Mouse (Mus musculus) heart, postnatal 25 days (tissue): ENCODE results near the gene Atp4a. TPM values are rescaled to one million over a fixed set of nuclear protein-coding genes. Genes with fewer than 3 reads are reported as not detected.

Source experiments
- total RNA-seq, 2 experiments: library from RNA; stranded (reverse); gene quantifications; 2 replicates each; pipeline ENCODE4 v1.2.3; 2021

Gene Atp4a
- total RNA-seq, 2 experiments from 2014 or later = not detected

Other genes starting within 250 kb of the Atp4a start
- gene Prodh2, start 218.6 kb upstream of the Atp4a start, total RNA-seq = not detected
- gene Arhgap33, start 177.1 kb upstream of the Atp4a start, total RNA-seq = 1 to 10 TPM in 1 of 2 experiments, under 1 TPM in 1; 0.81 to 1.1 TPM
- 100 to 1,000 TPM; 720 to 731 TPM for gene Hspb6, start 160.0 kb upstream of the Atp4a start, total RNA-seq
- gene Proser3, start 159.9 kb upstream of the Atp4a start, total RNA-seq = 1 to 10 TPM; 4.5 to 4.7 TPM
- 10 to 100 TPM; 15.1 to 15.5 TPM for gene Lin37, start 152.4 kb upstream of the Atp4a start, total RNA-seq
- 10 to 100 TPM; 63.7 to 66.4 TPM for gene U2af1l4, start 148.9 kb upstream of the Atp4a start, total RNA-seq
- 1 to 10 TPM; 1.4 to 1.9 TPM for gene Gm49396, start 148.9 kb upstream of the Atp4a start, total RNA-seq
- gene Psenen, start 148.6 kb upstream of the Atp4a start, total RNA-seq = 10 to 100 TPM; 61.2 to 70.3 TPM
- 1 to 10 TPM; 1.3 to 1.6 TPM for gene Igflr1, start 146.8 kb upstream of the Atp4a start, total RNA-seq
- gene Kmt2b, start 123.5 kb upstream of the Atp4a start, total RNA-seq = 10 to 100 TPM; 17.5 to 22.7 TPM
- not detected for gene Zbtb32, start 113.3 kb upstream of the Atp4a start, total RNA-seq
- under 1 TPM in 1 of 2 experiments, not detected in 1; 0.52 TPM for gene Upk1a, start 99.4 kb upstream of the Atp4a start, total RNA-seq
- gene Cox6b1, start 86.1 kb upstream of the Atp4a start, total RNA-seq = 1,000 to 10,000 TPM; 4,579 to 4,828 TPM
- gene Etv2, start 76.4 kb upstream of the Atp4a start, total RNA-seq = not detected
- gene Rbm42, start 61.9 kb upstream of the Atp4a start, total RNA-seq = 10 to 100 TPM; 49.9 to 53.9 TPM
- gene Haus5, start 47.2 kb upstream of the Atp4a start, total RNA-seq = 1 to 10 TPM; 4.3 TPM
- gene Pmis2, start 40.6 kb upstream of the Atp4a start, total RNA-seq = under 1 TPM in 1 of 2 experiments, not detected in 1; 0.65 TPM
- not detected for gene 2200002J24Rik, start 13.3 kb upstream of the Atp4a start, total RNA-seq
- gene Tmem147, start 17.3 kb downstream of the Atp4a start, total RNA-seq = 100 to 1,000 TPM; 269 to 278 TPM
- not detected for gene Gapdhs, start 31.5 kb downstream of the Atp4a start, total RNA-seq
- 1 to 10 TPM; 2.3 to 5.5 TPM for gene Sbsn, start 39.3 kb downstream of the Atp4a start, total RNA-seq
- 1 to 10 TPM; 3.6 to 6.6 TPM for gene Dmkn, start 51.5 kb downstream of the Atp4a start, total RNA-seq
- not detected for gene Krtdap, start 75.7 kb downstream of the Atp4a start, total RNA-seq
- gene Ffar2, start 111.6 kb downstream of the Atp4a start, total RNA-seq = under 1 TPM in 1 of 2 experiments, not detected in 1; 0.22 TPM
- gene Ffar3, start 144.0 kb downstream of the Atp4a start, total RNA-seq = not detected
- gene Ffar1, start 149.4 kb downstream of the Atp4a start, total RNA-seq = not detected
- 1 to 10 TPM in 1 of 2 experiments, under 1 TPM in 1; 0.78 to 1.4 TPM for gene Cd22, start 168.1 kb downstream of the Atp4a start, total RNA-seq
- gene Mag, start 202.7 kb downstream of the Atp4a start, total RNA-seq = under 1 TPM in 1 of 2 experiments, not detected in 1; 0.36 TPM
- gene Hamp2, start 212.5 kb downstream of the Atp4a start, total RNA-seq = 1 to 10 TPM; 6.5 to 9.5 TPM
- 10 to 100 TPM; 16.8 to 34.4 TPM for gene Hamp, start 231.8 kb downstream of the Atp4a start, total RNA-seq
- 100 to 1,000 TPM; 103 to 121 TPM for gene Usf2, start 244.6 kb downstream of the Atp4a start, total RNA-seq